Mouse (Mus musculus) frontal cortex, adult 2 months (tissue): Measurements from ENCODE around the gene Rnasek. TPM values are rescaled to one million over a fixed set of nuclear protein-coding genes. Genes with fewer than 3 reads are reported as not detected.

Experiments
- DNase-seq, 2 experiments: peaks; one replicate each; pipeline ENCODE4 v3.0.0; 2022; ENCODE audit warnings: low spot score in 1 of 2; ENCODE audit errors: extremely low spot score in 1 of 2
- polyA plus RNA-seq: library from polyadenylated mRNA; depleted of rRNA; stranded (reverse); fragments of >200 nt; gene quantifications from 2 replicates; pipeline ENCODE4 v1.2.3, GENCODE M21; 2012

Gene Rnasek
- polyA plus RNA-seq, 1 experiment: 321 TPM

DNA sequence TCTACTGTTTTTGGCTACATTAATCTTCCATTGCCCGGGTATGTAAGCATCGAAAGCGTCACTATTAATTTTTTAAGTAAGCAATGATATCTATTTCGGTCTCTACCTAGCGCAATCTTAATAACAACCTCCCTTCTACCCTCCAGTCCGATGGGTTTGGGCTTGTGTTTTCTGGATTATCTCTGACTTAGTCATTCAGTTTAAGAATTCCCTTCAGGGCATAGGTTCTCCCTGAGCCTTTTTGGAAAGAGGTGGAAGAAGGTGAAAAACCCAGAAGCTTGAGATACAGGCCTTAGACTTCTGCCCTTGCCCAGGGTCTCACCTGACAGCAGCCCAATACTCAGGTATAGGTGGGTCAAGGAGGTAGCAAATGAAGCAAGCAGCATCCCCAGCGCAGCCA lies 19.8 kb downstream of the Rnasek start:
- no peak for DNase-seq

DNA sequence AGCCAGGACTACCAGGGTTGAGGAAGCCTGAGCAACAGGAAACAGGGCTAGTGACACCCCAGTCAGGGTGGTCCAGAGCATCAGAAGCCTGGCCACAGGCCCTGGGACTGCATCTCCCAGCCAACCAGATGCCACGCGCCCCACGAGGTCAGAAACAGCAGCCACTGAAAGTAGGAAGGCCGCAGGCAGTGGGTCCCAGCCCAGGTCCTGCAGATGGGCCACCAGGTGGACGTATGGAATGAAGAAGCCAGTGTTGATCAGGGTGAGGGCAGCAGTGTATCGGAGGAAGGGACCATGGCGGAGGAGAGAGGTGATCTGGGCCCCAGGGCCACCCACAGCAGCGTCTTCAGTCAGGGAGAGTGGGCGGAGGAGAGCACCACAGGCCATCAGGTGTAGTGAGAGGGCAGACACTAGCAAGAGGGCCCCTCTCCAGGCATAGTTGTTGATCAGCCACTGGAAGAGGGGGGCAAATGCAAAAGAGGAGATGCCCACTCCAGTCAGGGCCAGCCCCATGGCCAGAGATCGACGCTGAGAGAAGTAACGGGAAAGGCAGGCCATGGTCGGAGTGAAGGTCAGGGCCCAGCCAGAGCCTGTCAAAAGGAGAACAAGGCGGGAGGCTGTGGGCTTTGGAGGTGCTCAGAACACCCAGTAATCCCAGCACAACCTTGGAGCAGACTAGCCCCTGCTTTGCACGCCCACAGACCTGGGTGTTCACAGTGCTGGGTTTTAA lies 20.7 kb downstream of the Rnasek start:
- no peak for DNase-seq

DNA sequence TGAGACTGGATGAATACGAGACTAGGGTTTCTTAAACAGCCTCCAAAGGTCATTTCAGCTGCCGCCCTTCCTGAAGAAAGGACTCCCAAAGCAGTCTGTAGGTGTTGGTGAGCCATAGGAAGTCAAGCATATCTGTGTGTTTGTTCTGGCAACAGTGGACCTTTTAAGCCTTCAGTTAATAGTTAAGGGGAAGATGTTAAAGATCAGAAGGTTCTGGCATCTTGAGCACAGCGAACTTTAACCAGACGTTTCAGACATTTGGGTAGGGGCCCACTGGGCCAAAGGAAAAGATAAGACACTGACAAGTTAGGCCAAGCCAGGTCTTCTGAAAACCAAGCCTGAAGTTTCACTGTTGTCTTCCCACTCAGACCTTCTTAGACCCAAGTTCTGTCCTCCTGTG lies 21.6 kb downstream of the Rnasek start:
- DNase-seq: no peak

- no peak for DNase-seq
Observed at GRCm38 (mm10) chr11:70216103-70216502, 23.5 kb downstream of the Rnasek start.

GRCm38 (mm10) chr11:70215301-70215700 lies 24.3 kb downstream of the Rnasek start:
- DNase-seq: no peak

DNA sequence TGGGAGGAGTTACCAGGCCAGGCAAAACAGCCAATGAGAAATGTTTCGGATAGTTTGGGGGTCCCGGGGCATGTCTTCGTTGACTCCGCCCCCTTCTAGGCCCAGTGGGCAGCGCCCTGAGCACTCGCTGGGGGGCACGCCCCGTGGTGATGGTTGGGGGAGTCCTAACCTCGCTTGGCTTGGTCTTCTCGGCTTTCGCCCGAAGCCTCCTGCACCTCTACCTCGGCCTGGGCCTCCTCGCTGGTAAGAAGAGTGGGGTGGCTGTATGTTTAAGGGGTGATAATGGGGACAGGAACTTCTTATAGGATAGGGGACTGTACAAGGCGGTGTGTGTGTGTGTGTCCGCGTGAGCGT lies 24.8 kb downstream of the Rnasek start:
- DNase-seq: no peak

DNA sequence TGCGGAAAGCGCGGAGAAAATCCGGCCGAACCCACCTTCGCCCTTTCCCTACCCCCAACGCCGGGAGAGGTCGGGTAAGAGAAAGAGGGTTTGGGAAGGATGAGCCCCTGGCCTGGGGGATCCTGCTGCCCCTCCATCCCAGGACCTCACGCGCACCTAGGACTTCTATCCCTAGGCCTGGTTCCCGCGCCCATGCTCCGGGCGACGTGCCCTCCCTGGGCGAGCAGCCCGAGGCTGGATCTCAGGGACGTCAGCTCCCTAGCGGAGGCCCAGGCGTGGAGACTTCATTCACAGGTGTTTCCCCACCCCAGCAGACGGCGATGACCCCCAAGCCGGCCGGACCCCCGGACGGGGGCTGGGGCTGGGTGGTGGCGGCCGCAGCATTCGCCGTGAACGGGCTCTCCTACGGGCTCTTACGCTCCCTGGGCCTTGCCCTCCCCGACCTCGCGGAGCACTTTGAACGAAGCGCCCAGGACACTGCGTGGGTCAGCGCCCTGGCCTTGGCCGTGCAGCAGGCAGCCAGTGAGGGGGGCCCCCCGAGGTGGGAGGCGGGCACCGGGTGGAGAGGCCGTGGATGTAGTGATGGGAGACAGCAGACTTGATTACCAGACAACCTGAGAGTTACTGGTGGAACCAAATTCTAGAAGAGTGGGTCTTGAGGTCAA lies 25.3 kb downstream of the Rnasek start:
- no peak for DNase-seq

- no peak for DNase-seq
Observed at GRCm38 (mm10) chr11:70213736-70214135, 25.9 kb downstream of the Rnasek start.

GRCm38 (mm10) chr11:70212896-70213295 lies 26.7 kb downstream of the Rnasek start:
- DNase-seq: peak in 1 of 2 experiments; percentile 84

DNA sequence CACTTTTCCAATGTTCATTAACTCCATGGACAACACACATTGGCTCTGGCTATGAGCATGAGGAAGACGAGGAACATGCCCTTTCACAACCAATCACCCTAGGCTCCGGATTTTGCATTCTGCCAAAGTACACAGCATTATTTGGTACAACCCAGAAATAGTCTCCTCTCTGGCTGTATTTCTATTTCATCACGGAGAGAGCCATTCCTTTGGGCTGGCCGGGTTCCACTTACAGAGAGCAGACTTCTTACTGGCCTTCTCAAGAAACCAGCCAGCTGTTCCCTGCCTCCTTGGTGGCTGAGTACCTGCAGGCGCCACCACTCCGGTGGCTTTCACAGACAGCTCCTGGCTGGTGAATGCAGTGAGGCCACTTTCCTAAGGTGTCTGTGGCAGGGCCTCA lies 27.2 kb downstream of the Rnasek start, which contains the start of gene Slc16a11:
Slc16a11 (plus strand) TSS at position 330 of the 400 bp plus-strand sequence.
- no peak for DNase-seq

GRCm38 (mm10) chr11:70211972-70212371 lies 27.7 kb downstream of the Rnasek start:
- DNase-seq: no peak

DNA sequence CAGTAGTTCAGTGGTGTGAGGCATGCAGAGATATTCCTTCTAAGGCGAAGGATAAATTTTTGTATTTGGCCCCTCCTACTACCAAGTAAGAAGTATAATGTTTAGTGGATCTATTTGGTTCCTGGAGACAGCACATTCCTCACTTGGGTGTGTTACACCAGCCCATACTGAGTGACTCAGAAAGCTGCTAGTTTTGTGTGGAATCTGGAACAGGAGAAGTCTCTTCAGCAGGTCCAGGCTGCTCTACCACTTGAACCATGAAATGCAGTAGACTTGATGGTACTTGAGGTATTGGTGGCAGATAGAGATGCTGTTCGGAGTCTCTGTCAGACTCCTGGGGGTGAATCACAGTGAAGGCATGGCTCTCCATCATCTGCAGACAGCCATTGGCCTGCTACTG lies 29.0 kb downstream of the Rnasek start:
- no peak for DNase-seq

- DNase-seq: no peak
Observed at GRCm38 (mm10) chr11:70208778-70209388, 30.8 kb downstream of the Rnasek start.

- DNase-seq: no peak
Observed at GRCm38 (mm10) chr11:70207283-70207682, 32.4 kb downstream of the Rnasek start.

DNA sequence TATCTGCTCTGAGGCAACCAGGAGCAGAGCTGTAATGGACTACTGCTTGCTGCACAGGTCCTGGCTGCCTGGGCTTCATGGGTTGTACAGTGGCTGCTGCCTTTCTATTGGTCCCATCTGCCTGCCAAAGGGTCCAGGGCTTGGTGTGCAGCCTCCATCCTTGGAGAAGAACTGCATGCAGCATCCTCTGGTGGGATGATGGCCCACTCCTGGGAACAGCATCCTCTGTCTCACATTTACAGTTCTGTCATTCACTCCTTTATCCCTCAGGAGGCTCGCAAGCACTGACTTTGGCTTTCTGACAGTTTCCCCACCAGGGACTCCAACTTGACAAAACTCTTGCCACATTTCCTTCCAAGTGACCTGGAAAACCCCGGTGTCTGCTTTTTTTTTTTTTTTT lies 32.8 kb downstream of the Rnasek start:
- DNase-seq: no peak

- peak in 1 of 2 experiments; percentile 88 for DNase-seq
Observed at GRCm38 (mm10) chr11:70201691-70202090, 38.0 kb downstream of the Rnasek start.

DNA sequence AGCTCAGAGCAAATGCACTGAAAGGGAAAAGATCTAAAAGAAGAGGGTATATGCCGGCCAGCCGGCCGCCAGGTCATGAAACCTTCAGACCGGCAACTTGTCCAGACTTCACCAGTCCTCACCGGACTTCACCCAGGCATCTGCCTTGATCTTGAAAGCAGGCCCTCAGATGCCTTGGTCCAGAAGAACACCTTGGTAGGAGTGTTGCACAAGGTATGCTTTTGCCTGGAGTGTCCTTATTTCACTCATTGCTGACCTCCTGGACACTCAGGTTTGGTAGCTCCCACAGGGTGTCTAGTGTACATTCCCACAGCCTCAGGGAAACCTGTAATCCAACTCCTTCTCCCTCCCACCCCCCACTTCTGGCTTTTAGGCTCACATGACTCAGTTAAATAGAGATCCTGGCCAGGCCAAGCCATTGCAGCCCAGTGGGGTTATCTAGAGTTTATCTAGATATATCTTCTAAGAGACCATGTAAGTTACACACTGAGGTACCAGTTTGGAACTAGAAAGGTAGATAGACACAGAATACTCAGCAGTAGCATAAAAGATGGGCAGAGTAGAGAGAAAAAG lies 39.5 kb downstream of the Rnasek start:
- no peak for DNase-seq

DNA sequence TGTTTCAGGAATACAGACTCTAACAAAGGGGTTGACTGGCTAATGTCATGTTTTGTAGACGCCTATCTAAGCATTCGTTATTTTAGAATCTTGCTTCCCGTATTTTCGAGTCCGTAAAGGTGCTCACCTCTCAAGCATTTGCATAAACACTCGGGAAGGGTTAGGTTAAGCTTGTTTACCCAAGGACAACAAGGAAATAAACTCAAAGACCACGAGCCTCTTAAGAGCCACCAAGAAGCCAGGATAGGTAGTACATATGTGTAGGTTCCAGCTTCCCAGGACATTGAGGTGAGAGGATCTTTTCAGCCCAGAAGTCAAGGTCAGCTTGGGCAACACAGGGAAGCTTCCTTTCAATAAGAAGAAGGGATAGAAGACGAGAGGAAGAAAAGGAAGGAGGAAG lies 40.5 kb downstream of the Rnasek start:
- no peak for DNase-seq

DNA sequence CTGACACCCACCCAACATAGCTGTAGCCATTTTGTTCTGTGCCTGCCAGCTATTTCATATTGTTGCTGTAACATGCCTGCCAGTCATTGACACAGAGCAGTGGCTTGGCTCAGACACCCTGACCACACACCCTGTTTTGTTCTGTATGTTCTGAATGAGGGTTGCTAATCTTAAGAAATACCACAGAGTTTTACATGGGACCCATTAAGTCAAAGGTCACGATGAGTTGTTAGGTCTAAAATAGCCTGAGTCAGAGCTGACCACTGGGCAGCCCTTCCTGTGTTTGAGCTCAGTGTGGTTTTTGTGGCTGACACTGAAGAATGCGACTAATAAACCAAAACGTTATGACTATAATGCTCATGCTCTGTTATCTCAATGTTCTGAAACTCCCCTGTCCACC lies 41.3 kb downstream of the Rnasek start:
- DNase-seq: no peak

GRCm38 (mm10) chr11:70193354-70194285 lies 46.0 kb downstream of the Rnasek start:
- no peak for DNase-seq
